Mouse (Mus musculus): ENCODE results near the gene Rnf41.

DNA sequence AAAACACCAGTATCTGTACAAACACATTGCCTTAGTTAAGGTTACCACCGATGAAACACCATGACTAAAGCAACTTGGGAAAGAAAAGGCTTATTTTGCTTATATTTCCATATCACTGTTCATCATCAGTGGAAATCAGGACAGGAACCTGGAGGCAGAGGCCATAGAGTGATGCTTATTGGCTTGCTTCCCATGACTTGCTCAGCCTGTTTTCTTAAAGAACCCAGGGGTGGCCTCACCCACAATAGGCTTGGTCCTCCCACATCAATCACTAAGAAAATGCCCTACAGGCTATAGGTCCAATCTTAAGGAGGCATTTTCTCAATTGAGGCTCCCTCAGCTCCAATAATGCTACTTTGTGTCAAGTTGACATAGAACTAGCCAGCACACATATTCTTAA, 31.3 kb downstream of the Rnf41 start:
- no peak for TF ChIP-seq GATA1 (IDR thresholded peaks at IDR 0.05; ENCODE audit: low read length)
- no peak for TF ChIP-seq TAL1 (IDR thresholded peaks at IDR 0.05; ENCODE audit: low read length)
